Mouse (Mus musculus) kidney, adult 9 months (tissue): ENCODE measurements at regions not wholly inside any gene's neighbourhood (a gene's known extent, or its start where the extent isn't known, plus 50 kb on each side); places are given as distances from the start of the nearest gene placed in this dataset.

ENCODE experiments used
- DNase-seq: peaks from one replicate; pipeline ENCODE4 v3.0.0; 2022

DNA sequence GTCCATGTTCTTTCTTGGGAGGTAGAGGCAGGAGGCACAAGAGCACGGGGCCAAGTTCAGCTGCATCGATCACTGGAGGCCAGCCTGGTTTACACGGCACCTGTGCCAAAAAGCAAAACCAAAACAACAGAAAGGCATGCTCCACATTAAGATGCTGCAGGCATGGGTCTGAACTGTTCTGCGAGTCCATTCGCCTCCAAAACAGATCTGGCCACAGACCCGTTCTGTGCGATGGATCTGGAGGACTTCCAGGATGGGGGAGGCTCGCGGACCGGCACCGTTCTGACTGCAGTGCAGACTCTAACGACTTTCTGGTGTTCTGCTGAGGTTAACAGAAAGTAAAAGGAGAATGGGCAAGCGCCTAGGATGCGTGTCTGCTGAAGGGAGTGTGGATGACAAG lies 52.3 kb downstream of the A230072I06Rik start:
- no peak for DNase-seq

DNA sequence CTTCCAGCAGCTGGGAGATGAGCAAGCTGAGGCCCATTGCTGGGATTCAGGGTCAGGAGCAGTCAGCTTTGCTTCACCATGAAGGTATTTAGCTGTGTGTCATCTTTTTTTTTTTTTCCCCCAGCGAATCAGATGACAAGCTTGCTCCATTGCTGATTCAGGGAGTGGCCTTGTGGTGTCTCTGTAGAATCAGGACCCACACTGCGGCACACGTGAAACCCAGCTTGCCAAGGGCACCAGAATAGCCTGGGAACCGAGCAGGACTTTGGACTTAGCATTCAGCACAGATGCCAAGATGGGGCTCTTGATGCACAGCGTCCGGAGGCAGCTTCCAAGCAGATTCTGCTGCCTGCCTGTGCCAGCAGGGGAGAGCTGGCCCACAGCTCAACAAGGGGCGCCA lies 53.0 kb downstream of the A230072I06Rik start:
- peak; percentile 61 for DNase-seq

DNA sequence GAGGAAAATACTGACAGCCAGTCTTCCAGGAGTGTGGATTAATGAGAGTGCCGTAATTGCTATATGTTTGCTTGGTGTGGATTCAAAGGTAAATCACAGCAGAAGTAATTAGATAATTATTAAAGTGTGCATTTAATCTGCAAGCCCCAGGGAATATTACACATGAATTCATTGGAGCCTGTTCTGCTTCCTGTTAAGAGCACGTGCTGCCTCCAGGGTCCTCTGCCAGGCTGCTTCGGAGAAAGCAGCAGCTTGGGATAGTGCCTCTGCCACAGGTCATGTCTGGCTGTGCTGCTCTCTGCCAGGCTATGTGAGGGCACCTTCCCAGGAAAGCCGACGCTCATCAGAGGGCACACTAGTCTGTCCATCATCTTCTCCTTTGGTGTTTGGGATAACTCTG lies 55.5 kb downstream of the A230072I06Rik start:
- no peak for DNase-seq

DNA sequence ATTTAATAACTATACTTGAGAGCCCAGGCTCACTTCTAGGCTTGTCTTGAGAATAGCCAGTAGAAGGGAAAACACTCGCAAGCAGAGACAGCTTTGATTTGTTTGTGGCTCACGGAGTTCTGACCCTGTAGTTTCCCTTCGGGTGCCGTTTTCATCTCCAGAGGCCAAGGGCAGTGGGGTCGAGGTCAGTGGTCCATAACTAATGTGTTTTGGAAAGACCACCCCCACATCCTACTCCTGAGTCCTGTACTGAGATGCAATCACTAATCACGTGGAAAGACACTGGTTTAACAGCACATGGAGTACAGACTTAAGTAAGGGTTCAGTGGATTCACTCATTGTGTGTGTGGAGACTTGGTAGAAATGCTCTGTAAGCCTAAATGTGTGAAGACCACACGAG lies 56.0 kb downstream of the A230072I06Rik start:
- DNase-seq, result no peak

DNA sequence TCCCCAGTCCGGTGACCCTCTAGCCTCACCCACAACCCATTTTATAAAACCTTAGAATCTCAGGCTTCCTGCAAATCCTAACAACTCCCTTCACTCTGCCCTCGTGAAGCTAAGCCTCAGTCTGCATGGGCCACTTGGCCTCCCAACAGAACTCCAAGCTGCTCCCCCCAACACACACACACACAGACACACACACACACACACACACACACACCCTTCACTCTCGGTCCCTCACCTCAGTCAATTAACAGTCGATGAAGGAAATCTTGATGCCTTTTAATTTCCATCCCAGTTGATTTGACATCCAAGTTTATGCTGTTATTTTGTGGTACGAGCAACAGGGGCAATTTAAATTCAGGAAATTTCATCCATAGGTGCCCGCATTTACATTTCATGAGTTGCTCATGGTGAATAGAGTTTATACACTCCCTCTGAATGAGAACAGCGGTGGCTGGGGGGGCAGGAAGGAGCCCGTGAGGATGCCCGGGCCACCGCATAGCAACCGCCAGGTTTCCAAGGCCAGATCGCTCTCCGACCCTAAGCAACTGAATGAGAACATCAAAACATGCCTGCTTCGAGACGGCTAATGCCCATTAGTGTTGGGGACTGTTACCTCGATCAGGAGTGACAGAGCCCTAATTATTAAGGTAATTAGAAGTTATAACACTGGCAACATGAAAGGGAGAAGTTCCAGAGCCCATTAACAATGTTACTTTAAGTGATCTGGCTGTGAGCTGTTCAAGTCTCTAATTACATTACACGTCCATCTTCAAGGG lies 55.8 kb upstream of the Sox1 start:
- DNase-seq, result no peak

DNA sequence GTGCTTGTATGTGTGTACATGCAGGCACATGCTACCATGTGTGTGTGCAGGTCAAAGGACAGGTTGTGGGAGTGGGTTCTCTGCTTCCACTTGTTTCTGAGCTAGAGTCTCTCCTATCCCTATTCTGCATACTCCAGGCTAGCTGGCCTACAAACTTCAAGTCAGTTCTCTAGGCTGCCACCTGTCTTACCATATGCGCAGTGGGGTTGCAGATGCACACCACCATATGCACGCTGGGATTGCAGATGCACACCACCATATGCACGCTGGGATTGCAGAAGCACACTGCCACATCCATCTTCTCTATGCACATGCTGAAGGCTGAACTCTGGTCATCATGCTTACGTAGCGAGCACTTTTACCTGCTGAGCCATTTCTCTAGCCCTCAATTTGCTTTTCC lies 54.1 kb upstream of the Sox1 start:
- DNase-seq, result no peak
